Mouse (Mus musculus): Measurements from ENCODE around the gene Tnpo1. TPM values are rescaled to one million over a fixed set of nuclear protein-coding genes. Genes with fewer than 3 reads are reported as not detected.

Gene Tnpo1
- polyA plus RNA-seq, 1 experiment from 2014 or later, result 65.0 TPM

- Histone ChIP-seq H3K36me3 (peaks cover 37% of the 10 kb centered on the region), H3K9me3 (peaks cover 6% of the 10 kb centered on the region; the same call in 1 of the 2 replicates), H3K27me3 (no peaks in the 10 kb centered on the region), H3K4me2 (no peak overlapping the region), H3K4me1 (peaks cover 11% of the 10 kb centered on the region; the same call in 1 of the 2 replicates), H3K27ac (no peak overlapping the region), H3K4me3 (no peak overlapping the region), H3K9ac (no peak overlapping the region)
- ATAC-seq (ENCODE audit: insufficient number of reproducible peaks, insufficient read depth, low FRiP score, low TSS enrichment, low read depth), result no peak
- 97% methylated on average over 2 of the region's 2 CpGs for WGBS
Observed at GRCm38 (mm10) chr13:98904608-98905007, 21.6 kb downstream of the Tnpo1 start.

DNA sequence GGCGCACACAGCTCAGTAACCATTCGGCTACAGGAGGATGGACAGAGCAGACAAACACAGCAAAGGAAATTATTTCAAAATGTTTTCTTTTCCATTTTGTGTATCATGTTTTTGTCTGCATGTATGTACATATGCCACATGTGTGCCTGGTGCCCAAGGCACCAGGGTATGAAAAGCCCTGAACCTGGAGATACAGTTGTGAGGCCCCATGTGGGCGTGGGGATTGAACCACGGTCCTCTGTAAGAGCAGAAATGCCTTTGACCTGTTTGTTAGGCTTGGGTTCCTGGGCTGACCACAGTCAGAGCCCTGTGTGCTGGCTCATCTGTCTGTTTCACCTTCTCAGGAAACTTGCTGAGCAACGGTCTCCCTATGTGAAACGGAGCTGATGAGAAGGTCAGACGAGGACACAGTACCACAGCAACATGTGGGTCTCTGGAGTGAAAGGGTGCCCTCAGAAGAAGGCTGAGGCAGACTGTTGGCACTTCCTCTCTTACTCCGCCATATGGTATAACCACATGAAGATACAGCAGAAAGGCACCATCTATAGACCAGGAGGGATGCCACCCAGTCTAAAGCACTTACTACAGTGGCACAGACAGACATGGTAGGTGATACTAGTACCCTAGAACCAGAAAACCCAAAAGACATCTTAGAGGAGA lies 23.7 kb downstream of the Tnpo1 start:
- H3K4me1 ChIP-seq, result peaks cover 11% of the 10 kb centered on the region
- no peak for ATAC-seq (ENCODE audit: insufficient number of reproducible peaks, insufficient read depth, low FRiP score, low TSS enrichment, low read depth)
- H3K9ac ChIP-seq, result no peak overlapping the region

GRCm38 (mm10) chr13:98899550-98899949 lies 26.6 kb downstream of the Tnpo1 start:
- WGBS, result 69% methylated on average over 3 of the region's 3 CpGs
- H3K9me3 ChIP-seq, result peaks cover under 1% of the 10 kb centered on the region; the same call in 1 of the 2 replicates
- H3K27me3 ChIP-seq, result no peaks in the 10 kb centered on the region
- H3K4me2 ChIP-seq, result no peak overlapping the region
- peaks cover 24% of the 10 kb centered on the region for H3K36me3 ChIP-seq
- H3K9ac ChIP-seq, result no peak overlapping the region
- no peak overlapping the region for H3K27ac ChIP-seq
- peaks cover 25% of the 10 kb centered on the region for H3K4me1 ChIP-seq
- no peak overlapping the region for H3K4me3 ChIP-seq
- no peak for ATAC-seq (ENCODE audit: insufficient number of reproducible peaks, insufficient read depth, low FRiP score, low TSS enrichment, low read depth)

More for the DNA sequence above, 23.7 kb downstream of the Tnpo1 start:
- 93% methylated on average over 8 of the region's 8 CpGs for WGBS
- Histone ChIP-seq H3K4me3 (no peak overlapping the region), H3K9me3 (peaks cover 6% of the 10 kb centered on the region; the same call in 1 of the 2 replicates), H3K27ac (no peak overlapping the region), H3K36me3 (peaks cover 37% of the 10 kb centered on the region), H3K27me3 (no peaks in the 10 kb centered on the region), H3K4me2 (no peak overlapping the region)

GRCm38 (mm10) chr13:98897577-98897976 lies 28.6 kb downstream of the Tnpo1 start:
- Histone ChIP-seq H3K4me2 (no peak overlapping the region), H3K4me3 (no peak overlapping the region), H3K36me3 (peaks cover 8% of the 10 kb centered on the region), H3K9me3 (no peaks in the 10 kb centered on the region), H3K9ac (no peak overlapping the region), H3K27ac (no peak overlapping the region), H3K27me3 (no peaks in the 10 kb centered on the region), H3K4me1 (peaks cover 35% of the 10 kb centered on the region)
- 80% methylated on average over 5 of the region's 5 CpGs for WGBS
- no peak for ATAC-seq (ENCODE audit: insufficient number of reproducible peaks, insufficient read depth, low FRiP score, low TSS enrichment, low read depth)

- Histone ChIP-seq H3K4me2 (no peak overlapping the region), H3K9ac (no peak overlapping the region), H3K4me3 (no peak overlapping the region), H3K36me3 (no peaks in the 10 kb centered on the region), H3K4me1 (peaks cover 41% of the 10 kb centered on the region), H3K9me3 (no peaks in the 10 kb centered on the region), H3K27me3 (no peaks in the 10 kb centered on the region), H3K27ac (no peak overlapping the region)
- no peak for ATAC-seq (ENCODE audit: insufficient number of reproducible peaks, insufficient read depth, low FRiP score, low TSS enrichment, low read depth)
- 84% methylated on average over 7 of the region's 7 CpGs for WGBS
Observed at GRCm38 (mm10) chr13:98896434-98897126, 29.6 kb downstream of the Tnpo1 start.

GRCm38 (mm10) chr13:98896013-98896412 lies 30.2 kb downstream of the Tnpo1 start:
- ATAC-seq (ENCODE audit: insufficient number of reproducible peaks, insufficient read depth, low FRiP score, low TSS enrichment, low read depth), result no peak
- 83% methylated on average over 4 of the region's 4 CpGs for whole genome bisulfite sequencing

DNA sequence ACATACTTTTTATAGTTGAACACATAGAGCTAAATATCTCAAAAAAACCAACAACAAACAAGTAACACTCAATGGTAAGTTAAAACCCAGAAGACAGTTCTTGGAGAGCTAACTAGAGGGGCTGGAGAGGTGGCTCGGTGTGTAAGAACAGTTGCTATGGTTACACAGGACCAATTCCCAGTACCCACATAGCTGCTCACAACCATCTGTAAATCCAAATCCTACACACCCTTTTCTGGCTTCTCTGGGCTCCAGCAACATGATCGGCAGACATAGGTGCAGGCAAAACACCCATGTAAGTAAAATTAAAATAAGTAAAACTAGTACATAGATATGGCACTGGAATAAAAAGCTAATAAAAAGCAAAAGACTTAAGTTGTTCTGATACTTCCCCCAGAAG lies 31.3 kb downstream of the Tnpo1 start:
- Histone ChIP-seq H3K4me3 (no peak overlapping the region), H3K9me3 (no peaks in the 10 kb centered on the region), H3K9ac (no peak overlapping the region), H3K36me3 (no peaks in the 10 kb centered on the region), H3K27ac (no peak overlapping the region), H3K27me3 (no peaks in the 10 kb centered on the region), H3K4me1 (peaks cover 41% of the 10 kb centered on the region), H3K4me2 (no peak overlapping the region)
- no peak for ATAC-seq (ENCODE audit: insufficient number of reproducible peaks, insufficient read depth, low FRiP score, low TSS enrichment, low read depth)
- 78% methylated on average over 2 of the region's 2 CpGs for WGBS

More at GRCm38 (mm10) chr13:98896013-98896412, 30.2 kb downstream of the Tnpo1 start:
- Histone ChIP-seq H3K4me2 (no peak overlapping the region), H3K4me1 (peaks cover 44% of the 10 kb centered on the region), H3K9ac (no peak overlapping the region), H3K9me3 (no peaks in the 10 kb centered on the region), H3K4me3 (no peak overlapping the region), H3K27me3 (no peaks in the 10 kb centered on the region), H3K27ac (no peak overlapping the region), H3K36me3 (no peaks in the 10 kb centered on the region)

- Histone ChIP-seq H3K27ac (peak overlapping the region; percentile 98), H3K9ac (0 out of 2 replicates have a peak overlapping the region, but pooled peaks have one; percentile 40)
- WGBS, result 22% methylated on average over 8 of the region's 8 CpGs
Observed at GRCm38 (mm10) chr13:98891443-98891842, 34.7 kb downstream of the Tnpo1 start.

GRCm38 (mm10) chr13:98890871-98891219 lies 35.3 kb downstream of the Tnpo1 start:
- peak overlapping the region; percentile 98 for H3K27ac ChIP-seq
- peaks cover 20% of the 10 kb centered on the region for H3K36me3 ChIP-seq
- no peaks in the 10 kb centered on the region for H3K27me3 ChIP-seq
- WGBS, result under 1% methylated on average over 32 of the region's 32 CpGs
- peak overlapping the region; percentile 87 for H3K4me2 ChIP-seq
- H3K4me3 ChIP-seq, result peak overlapping the region; percentile 82
- H3K9me3 ChIP-seq, result no peaks in the 10 kb centered on the region
- peak; percentile 86 for ATAC-seq (ENCODE audit: insufficient number of reproducible peaks, insufficient read depth, low FRiP score, low TSS enrichment, low read depth)
- H3K9ac ChIP-seq, result peak overlapping the region; percentile 91
- peaks cover 35% of the 10 kb centered on the region for H3K4me1 ChIP-seq

More at GRCm38 (mm10) chr13:98891443-98891842, 34.7 kb downstream of the Tnpo1 start:
- Histone ChIP-seq H3K4me3 (peak overlapping the region; percentile 82), H3K4me2 (peak overlapping the region; percentile 87), H3K9me3 (no peaks in the 10 kb centered on the region), H3K4me1 (peaks cover 40% of the 10 kb centered on the region), H3K36me3 (peaks cover 16% of the 10 kb centered on the region), H3K27me3 (no peaks in the 10 kb centered on the region)
- ATAC-seq (ENCODE audit: insufficient number of reproducible peaks, insufficient read depth, low FRiP score, low TSS enrichment, low read depth), result no peak

GRCm38 (mm10) chr13:98890137-98890870 lies 35.9 kb downstream of the Tnpo1 start:
- H3K4me2 ChIP-seq, result peak overlapping the region; percentile 87
- peak overlapping the region; percentile 98 for H3K27ac ChIP-seq
- H3K36me3 ChIP-seq, result peaks cover 25% of the 10 kb centered on the region
- H3K4me1 ChIP-seq, result peaks cover 35% of the 10 kb centered on the region
- peak; percentile 70 for ATAC-seq (ENCODE audit: insufficient number of reproducible peaks, insufficient read depth, low FRiP score, low TSS enrichment, low read depth)
- peak overlapping the region; percentile 82 for H3K4me3 ChIP-seq
- no peaks in the 10 kb centered on the region for H3K27me3 ChIP-seq
- no peaks in the 10 kb centered on the region for H3K9me3 ChIP-seq
- WGBS, result under 1% methylated on average over 57 of the region's 71 CpGs
- peak overlapping the region; percentile 91 for H3K9ac ChIP-seq

DNA sequence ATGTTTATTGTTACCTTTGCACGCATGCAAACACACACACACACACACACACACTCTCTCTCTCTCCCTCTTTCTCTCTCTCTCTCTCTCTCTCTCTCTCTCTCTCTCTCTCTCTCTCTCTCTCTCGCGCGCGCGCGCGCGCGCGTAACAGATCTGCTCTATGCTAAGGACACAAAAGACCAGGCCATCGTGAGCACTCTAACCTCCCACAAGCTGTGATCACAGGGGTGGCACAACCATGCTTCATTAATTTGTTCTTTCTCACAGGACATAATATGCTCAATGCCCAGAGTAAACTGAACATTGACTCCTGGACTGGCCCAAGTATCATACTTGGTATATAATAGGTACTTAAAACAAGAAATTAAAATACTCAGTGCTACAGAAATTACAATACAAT lies 37.0 kb downstream of the Tnpo1 start:
- H3K4me2 ChIP-seq, result peak overlapping the region; percentile 87
- peaks cover 35% of the 10 kb centered on the region for H3K4me1 ChIP-seq
- H3K36me3 ChIP-seq, result peaks cover 32% of the 10 kb centered on the region
- no peak overlapping the region for H3K4me3 ChIP-seq
- H3K27ac ChIP-seq, result no peak overlapping the region
- H3K27me3 ChIP-seq, result no peaks in the 10 kb centered on the region
- WGBS, result 90% methylated on average over 11 of the region's 12 CpGs
- no peak overlapping the region for H3K9ac ChIP-seq
- no peak for ATAC-seq (ENCODE audit: insufficient number of reproducible peaks, insufficient read depth, low FRiP score, low TSS enrichment, low read depth)
- H3K9me3 ChIP-seq, result no peaks in the 10 kb centered on the region
